Mouse (Mus musculus) midbrain, embryonic 16.5 days (tissue): ENCODE measurements at regions not wholly inside any gene's neighbourhood (a gene's known extent, or its start where the extent isn't known, plus 50 kb on each side); places are given as distances from the start of the nearest gene placed in this dataset.

Experiments
- ATAC-seq: fragments of 200-750 bp; cut with Nextera tagmentation; 2 replicates; pipeline ENCODE4 v1.8.0; 2017; ENCODE audit warnings: moderate TSS enrichment
- H3K27ac ChIP-seq: fragments of 300-500 bp; sonication (generic); 2 replicates; pipeline ENCODE4 v1.5.1; 2014; ENCODE audit warnings: mild to moderate bottlenecking, low read length, mixed read lengths
- H3K27me3 ChIP-seq: fragments of 300-500 bp; sonication (generic); 2 replicates; pipeline ENCODE4 v1.6.1; 2014; ENCODE audit warnings: low read depth, low read length, mixed read lengths; ENCODE audit not compliant: control insufficient read depth, insufficient read depth
- H3K36me3 ChIP-seq: fragments of 300-500 bp; sonication (generic); 2 replicates; pipeline ENCODE4 v1.6.1; 2014; ENCODE audit warnings: mild to moderate bottlenecking, low read length, moderate library complexity, mixed read lengths; ENCODE audit not compliant: control insufficient read depth, insufficient read depth
- H3K4me1 ChIP-seq: fragments of 300-500 bp; sonication (generic); 2 replicates; pipeline ENCODE4 v1.6.1; 2014; ENCODE audit warnings: mild to moderate bottlenecking, low read length, mixed read lengths; ENCODE audit not compliant: control insufficient read depth, insufficient read depth
- H3K4me2 ChIP-seq: fragments of 300-500 bp; sonication (generic); 2 replicates; pipeline ENCODE4 v1.6.1; 2014; ENCODE audit warnings: mild to moderate bottlenecking, low read length, mixed read lengths
- H3K4me3 ChIP-seq: fragments of 300-500 bp; sonication (generic); 2 replicates; pipeline ENCODE4 v1.5.1; 2014; ENCODE audit warnings: low read depth, mild to moderate bottlenecking, low read length, moderate library complexity, mixed read lengths
- H3K9ac ChIP-seq: fragments of 300-500 bp; sonication (generic); 2 replicates; pipeline ENCODE4 v1.6.1; 2014; ENCODE audit warnings: low read depth, low read length, mixed read lengths
- H3K9me3 ChIP-seq: fragments of 300-500 bp; sonication (generic); replicated peaks from 2 replicates; pipeline ENCODE4 v1.6.1; 2014; ENCODE audit warnings: mild to moderate bottlenecking, low read length, mixed read lengths; ENCODE audit not compliant: control insufficient read depth, poor library complexity, severe bottlenecking
- WGBS: fragments of 180-500 bp; shearing (Covaris S2); extraction: QIAGEN DNeasy Blood & Tissue Kit; methylation state at CpG from one replicate; pipeline ENCODE4 v1.1.7; 2014; 5-methylcytosine and 5-hydroxymethylcytosine counted together

GRCm38 (mm10) chr10:21798103-21798502 is 83.9 kb upstream of the Sgk1 start:
- Histone ChIP-seq H3K4me1 (no peaks in the 10 kb centered on the region; the same call in 1 of the 2 replicates), H3K9me3 (no peaks in the 10 kb centered on the region), H3K9ac (no peak overlapping the region), H3K27me3 (no peaks in the 10 kb centered on the region), H3K4me2 (no peak overlapping the region), H3K36me3 (no peaks in the 10 kb centered on the region), H3K4me3 (no peak overlapping the region), H3K27ac (no peak overlapping the region)
- no peak for ATAC-seq
- WGBS, result 78% methylated on average over 6 of the region's 6 CpGs

- no peak overlapping the region for H3K4me3 ChIP-seq
- H3K9me3 ChIP-seq, result no peaks in the 10 kb centered on the region
- no peaks in the 10 kb centered on the region for H3K27me3 ChIP-seq
- no peak overlapping the region for H3K4me2 ChIP-seq
- no peak for ATAC-seq
- H3K36me3 ChIP-seq, result no peaks in the 10 kb centered on the region
- WGBS, result 83% methylated on average over 5 of the region's 5 CpGs
- H3K27ac ChIP-seq, result no peak overlapping the region
- H3K4me1 ChIP-seq, result no peaks in the 10 kb centered on the region; the same call in 1 of the 2 replicates
- H3K9ac ChIP-seq, result no peak overlapping the region
Observed at GRCm38 (mm10) chr10:21801556-21801955, 80.4 kb upstream of the Sgk1 start.

GRCm38 (mm10) chr10:21803184-21803583 is 78.8 kb upstream of the Sgk1 start:
- Histone ChIP-seq H3K9ac (no peak overlapping the region), H3K36me3 (no peaks in the 10 kb centered on the region), H3K27me3 (no peaks in the 10 kb centered on the region), H3K9me3 (no peaks in the 10 kb centered on the region), H3K4me1 (no peaks in the 10 kb centered on the region), H3K4me3 (no peak overlapping the region), H3K4me2 (no peak overlapping the region), H3K27ac (no peak overlapping the region)
- ATAC-seq, result no peak

- no peak overlapping the region for H3K27ac ChIP-seq
- no peak for ATAC-seq
Observed at GRCm38 (mm10) chr10:21804761-21805160, 77.2 kb upstream of the Sgk1 start.

GRCm38 (mm10) chr10:21805606-21806005 is 76.4 kb upstream of the Sgk1 start:
- WGBS, result 59% methylated on average over 6 of the region's 6 CpGs
- H3K4me1 ChIP-seq, result no peaks in the 10 kb centered on the region
- no peaks in the 10 kb centered on the region for H3K36me3 ChIP-seq
- no peak overlapping the region for H3K4me3 ChIP-seq
- H3K4me2 ChIP-seq, result no peak overlapping the region
- no peak overlapping the region for H3K27ac ChIP-seq
- no peaks in the 10 kb centered on the region for H3K27me3 ChIP-seq
- no peak for ATAC-seq
- H3K9me3 ChIP-seq, result no peaks in the 10 kb centered on the region
- no peak overlapping the region for H3K9ac ChIP-seq

More at GRCm38 (mm10) chr10:21804761-21805160, 77.2 kb upstream of the Sgk1 start:
- Histone ChIP-seq H3K4me1 (no peaks in the 10 kb centered on the region), H3K27me3 (no peaks in the 10 kb centered on the region), H3K4me2 (no peak overlapping the region), H3K9me3 (no peaks in the 10 kb centered on the region), H3K4me3 (no peak overlapping the region), H3K36me3 (no peaks in the 10 kb centered on the region), H3K9ac (no peak overlapping the region)
- WGBS, result 90% methylated on average over 2 of the region's 2 CpGs

- ATAC-seq, result no peak
- Histone ChIP-seq H3K4me3 (no peak overlapping the region), H3K4me1 (no peaks in the 10 kb centered on the region), H3K36me3 (no peaks in the 10 kb centered on the region), H3K9ac (no peak overlapping the region), H3K4me2 (no peak overlapping the region), H3K27me3 (no peaks in the 10 kb centered on the region), H3K9me3 (no peaks in the 10 kb centered on the region), H3K27ac (no peak overlapping the region)
- WGBS, result 98% methylated on average over 4 of the region's 4 CpGs
Observed at GRCm38 (mm10) chr10:21806716-21807115, 75.3 kb upstream of the Sgk1 start.

- peak; percentile 27; the same call in 1 of the 2 replicates for ATAC-seq
- 72% methylated on average over 3 of the region's 3 CpGs for WGBS
- Histone ChIP-seq H3K27ac (no peak overlapping the region), H3K9ac (no peak overlapping the region), H3K9me3 (no peaks in the 10 kb centered on the region), H3K36me3 (no peaks in the 10 kb centered on the region), H3K4me2 (no peak overlapping the region), H3K27me3 (no peaks in the 10 kb centered on the region), H3K4me1 (0 out of 2 replicates have a peak, but pooled peaks cover 5% of the 10 kb centered on the region), H3K4me3 (no peak overlapping the region)
Observed at GRCm38 (mm10) chr10:21819686-21820085, 62.3 kb upstream of the Sgk1 start.

GRCm38 (mm10) chr10:21821421-21821820 is 60.6 kb upstream of the Sgk1 start:
- Histone ChIP-seq H3K4me2 (no peak overlapping the region), H3K9ac (no peak overlapping the region), H3K4me3 (no peak overlapping the region), H3K4me1 (0 out of 2 replicates have a peak, but pooled peaks cover 5% of the 10 kb centered on the region), H3K27ac (no peak overlapping the region), H3K36me3 (no peaks in the 10 kb centered on the region), H3K9me3 (no peaks in the 10 kb centered on the region), H3K27me3 (no peaks in the 10 kb centered on the region)
- WGBS, result 74% methylated on average over 5 of the region's 5 CpGs
- ATAC-seq, result no peak

- H3K27ac ChIP-seq, result no peak overlapping the region; the same call in 1 of the 2 replicates
Observed at GRCm38 (mm10) chr10:21824418-21825025, 57.5 kb upstream of the Sgk1 start.

More at GRCm38 (mm10) chr10:21824418-21825025, 57.5 kb upstream of the Sgk1 start:
- WGBS, result 32% methylated on average over 12 of the region's 12 CpGs
- Histone ChIP-seq H3K4me3 (no peak overlapping the region), H3K9ac (no peak overlapping the region), H3K36me3 (no peaks in the 10 kb centered on the region), H3K4me2 (no peak overlapping the region), H3K9me3 (no peaks in the 10 kb centered on the region), H3K4me1 (peaks cover 11% of the 10 kb centered on the region; the same call in 1 of the 2 replicates), H3K27me3 (no peaks in the 10 kb centered on the region)
- peak; percentile 26; the same call in 1 of the 2 replicates for ATAC-seq
